Mouse (Mus musculus): ENCODE results near the gene Mier2. TPM values are rescaled to one million over a fixed set of nuclear protein-coding genes. Genes with fewer than 3 reads are reported as not detected.

Gene Mier2
- total and polyA plus RNA-seq, 3 experiments = 22.4 to 30.2 (median 26.7) TPM

GRCm38 (mm10) chr10:79578276-79578675 is 23.3 kb upstream of the Mier2 start:
- dilution Hi-C loops (cut with MboI; ENCODE audit: extremely low pct_ligation_motif_present, extremely low pct_unique_long_range_greater_than_20kb, low sequenced_read_pairs) = no loop called here
- Histone ChIP-seq H3K4me2 (ENCODE audit: insufficient read depth, low read depth, poor library complexity, severe bottlenecking) (no peak overlapping the region), H3K27ac (ENCODE audit: insufficient read depth, low read depth) (no peak overlapping the region), H3K9me3 (replicated peaks; ENCODE audit: low read length) (peaks cover 2% of the 10 kb centered on the region), H3K27me3 (replicated peaks) (peaks cover 45% of the 10 kb centered on the region), H3K36me3 (replicated peaks in 1 of 2; ENCODE audit: control insufficient read depth in 1 of 2, insufficient read depth in 1 of 2, low read length in 1 of 2) (no peaks in the 10 kb centered on the region), H3K9ac (ENCODE audit: insufficient read depth, low read depth) (no peak overlapping the region), H3K4me1 (ENCODE audit: control insufficient read depth in 1 of 2, insufficient read depth in 2 of 2) (no peaks in the 10 kb centered on the region), H3K79me2 (replicated peaks; ENCODE audit: control insufficient read depth, extremely low read depth, insufficient read depth, poor library complexity, severe bottlenecking) (no peaks in the 10 kb centered on the region), H3K4me3 (replicated peaks in 1 of 3; ENCODE audit: low read depth in 2 of 3, low read length in 2 of 3, poor library complexity in 1 of 3) (no peak overlapping the region)
- TF ChIP-seq BHLHE40 (IDR thresholded peaks at IDR 0.05; ENCODE audit: low read depth, low read length) (no peak), ETS1 (conservative IDR thresholded peaks at IDR 0.05; ENCODE audit: low read depth, low read length) (no peak)
- no peak for DNase-seq (ENCODE audit: extremely low read depth)
- in situ Hi-C loops (cut with MboI; ENCODE audit: low pct_ligation_motif_present, low pct_unique_long_range_greater_than_20kb, low sequenced_read_pairs) = no loop called here

GRCm38 (mm10) chr10:79577376-79577775 is 22.4 kb upstream of the Mier2 start:
- dilution Hi-C loops (cut with MboI; ENCODE audit: extremely low pct_ligation_motif_present, extremely low pct_unique_long_range_greater_than_20kb, low sequenced_read_pairs) = no loop called here
- H3K4me2 ChIP-seq (ENCODE audit: insufficient read depth, low read depth, poor library complexity, severe bottlenecking) = no peak overlapping the region
- no peaks in the 10 kb centered on the region for H3K79me2 ChIP-seq (replicated peaks; ENCODE audit: control insufficient read depth, extremely low read depth, insufficient read depth, poor library complexity, severe bottlenecking)
- H3K4me1 ChIP-seq (ENCODE audit: control insufficient read depth in 1 of 2, insufficient read depth in 2 of 2) = no peaks in the 10 kb centered on the region
- H3K27me3 ChIP-seq (replicated peaks) = peaks cover 45% of the 10 kb centered on the region
- no peak overlapping the region for H3K4me3 ChIP-seq (replicated peaks in 1 of 3; ENCODE audit: low read depth in 2 of 3, low read length in 2 of 3, poor library complexity in 1 of 3)
- DNase-seq (ENCODE audit: extremely low read depth) = no peak
- no peaks in the 10 kb centered on the region for H3K36me3 ChIP-seq (replicated peaks in 1 of 2; ENCODE audit: control insufficient read depth in 1 of 2, insufficient read depth in 1 of 2, low read length in 1 of 2)
- no peak for TF ChIP-seq ZNF384 (IDR thresholded peaks at IDR 0.05; ENCODE audit: low read depth, low read length)
- TF ChIP-seq TCF12 (IDR thresholded peaks at IDR 0.05; ENCODE audit: low read depth, low read length) = no peak
- no peak for TF ChIP-seq E2F4 (IDR thresholded peaks at IDR 0.05; ENCODE audit: insufficient replicate concordance, low read depth, low read length)
- no peak for TF ChIP-seq ZKSCAN1 (IDR thresholded peaks at IDR 0.05; ENCODE audit: borderline replicate concordance, low read depth, low read length)
- TF ChIP-seq CHD1 (IDR thresholded peaks at IDR 0.05; ENCODE audit: low read depth, low read length) = no peak
- no peak for TF ChIP-seq NRF1 (IDR thresholded peaks at IDR 0.05; ENCODE audit: low read depth, low read length)
- TF ChIP-seq BHLHE40 (IDR thresholded peaks at IDR 0.05; ENCODE audit: low read depth, low read length) = no peak
- TF ChIP-seq MXI1 (IDR thresholded peaks at IDR 0.05; ENCODE audit: low read depth, low read length) = no peak
- TF ChIP-seq CHD2 (IDR thresholded peaks at IDR 0.05; ENCODE audit: low read length) = no peak
- in situ Hi-C loops (cut with MboI; ENCODE audit: low pct_ligation_motif_present, low pct_unique_long_range_greater_than_20kb, low sequenced_read_pairs) = no loop called here
- no peak overlapping the region for H3K9ac ChIP-seq (ENCODE audit: insufficient read depth, low read depth)
- H3K9me3 ChIP-seq (replicated peaks; ENCODE audit: low read length) = peaks cover 2% of the 10 kb centered on the region
- H3K27ac ChIP-seq (ENCODE audit: insufficient read depth, low read depth) = no peak overlapping the region

- Histone ChIP-seq H3K27ac (ENCODE audit: insufficient read depth, low read depth) (no peak overlapping the region), H3K36me3 (replicated peaks in 1 of 2; ENCODE audit: control insufficient read depth in 1 of 2, insufficient read depth in 1 of 2, low read length in 1 of 2) (no peaks in the 10 kb centered on the region), H3K4me2 (ENCODE audit: insufficient read depth, low read depth, poor library complexity, severe bottlenecking) (no peak overlapping the region), H3K9ac (ENCODE audit: insufficient read depth, low read depth) (no peak overlapping the region), H3K79me2 (replicated peaks; ENCODE audit: control insufficient read depth, extremely low read depth, insufficient read depth, poor library complexity, severe bottlenecking) (no peaks in the 10 kb centered on the region), H3K4me3 (replicated peaks in 1 of 3; ENCODE audit: low read depth in 2 of 3, low read length in 2 of 3, poor library complexity in 1 of 3) (no peak overlapping the region), H3K9me3 (replicated peaks; ENCODE audit: low read length) (peaks cover 2% of the 10 kb centered on the region), H3K4me1 (ENCODE audit: control insufficient read depth in 1 of 2, insufficient read depth in 2 of 2) (no peaks in the 10 kb centered on the region), H3K27me3 (replicated peaks) (peaks cover 45% of the 10 kb centered on the region)
- in situ Hi-C loops (cut with MboI; ENCODE audit: low pct_ligation_motif_present, low pct_unique_long_range_greater_than_20kb, low sequenced_read_pairs) = no loop called here
- TF ChIP-seq CTCF (conservative IDR thresholded peaks at IDR 0.05 in 1 of 2, IDR thresholded peaks at IDR 0.05 in 1 of 2; ENCODE audit: low read depth in 2 of 2, low read length in 2 of 2) = no peak
- no peak for TF ChIP-seq USF1 (IDR thresholded peaks at IDR 0.05; ENCODE audit: low read depth, low read length)
- no peak for TF ChIP-seq E2F4 (IDR thresholded peaks at IDR 0.05; ENCODE audit: insufficient replicate concordance, low read depth, low read length)
- TF ChIP-seq TCF12 (IDR thresholded peaks at IDR 0.05; ENCODE audit: low read depth, low read length) = no peak
- TF ChIP-seq UBTF (IDR thresholded peaks at IDR 0.05; ENCODE audit: low read depth, low read length) = no peak
- dilution Hi-C loops (cut with MboI; ENCODE audit: extremely low pct_ligation_motif_present, extremely low pct_unique_long_range_greater_than_20kb, low sequenced_read_pairs) = no loop called here
- no peak for DNase-seq (ENCODE audit: extremely low read depth)
These were observed 20.8 kb upstream of the Mier2 start for GRCm38 (mm10) chr10:79575754-79576153.
